Mouse (Mus musculus): ENCODE results near the gene Magohb. TPM values are rescaled to one million over a fixed set of nuclear protein-coding genes. Genes with fewer than 3 reads are reported as not detected.

Gene Magohb
- 13.6 TPM for polyA plus RNA-seq (2014; fragmentation: Illumina TruSeq; extraction: RNeasy Lipid Tissue Mini Kit (QIAGEN cat#74804); ENCODE audit: insufficient read depth, low read depth, low replicate concordance)

GRCm38 (mm10) chr6:131292991-131293788, at the start of gene Magohb:
Gene Magohb, minus strand, starts transcription at chr6:131293244.

DNA sequence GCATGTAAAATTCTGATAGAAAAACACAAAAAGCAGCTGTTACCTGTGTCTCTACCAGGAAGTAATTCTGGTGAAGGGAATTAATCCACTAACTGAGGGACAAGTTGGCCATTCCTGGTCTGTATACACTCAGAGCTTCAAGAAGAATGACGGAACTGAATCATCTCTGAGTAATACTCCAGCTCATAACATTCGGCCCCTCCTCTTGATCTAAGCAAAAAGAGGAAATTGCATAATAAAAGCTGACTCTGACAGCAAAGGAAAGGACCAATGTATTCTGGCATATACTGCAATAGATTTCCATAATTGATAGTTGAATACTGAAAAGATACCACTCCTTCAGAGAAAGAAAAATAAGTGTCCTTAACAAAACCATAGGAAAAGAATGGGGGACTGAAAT, 45.8 kb downstream of the Magohb start, which contains the start of gene Klra2:
Gene Klra2 (minus strand): TSS at position 157 of the 400 bp plus-strand sequence.

Other genes with a start within 250 kb of the Magohb start
- 7.7 TPM for gene Klra2, start 45.9 kb downstream of the Magohb start, polyA plus RNA-seq (2014; fragmentation: Illumina TruSeq; extraction: RNeasy Lipid Tissue Mini Kit (QIAGEN cat#74804); ENCODE audit: insufficient read depth, low read depth, low replicate concordance)
- gene Styk1, start 60.4 kb upstream of the Magohb start, polyA plus RNA-seq (2014; fragmentation: Illumina TruSeq; extraction: RNeasy Lipid Tissue Mini Kit (QIAGEN cat#74804); ENCODE audit: insufficient read depth, low read depth, low replicate concordance) = 0.49 TPM
- gene Ybx3, start 95.2 kb upstream of the Magohb start, polyA plus RNA-seq (2014; fragmentation: Illumina TruSeq; extraction: RNeasy Lipid Tissue Mini Kit (QIAGEN cat#74804); ENCODE audit: insufficient read depth, low read depth, low replicate concordance) = 89.4 TPM
- gene 5430401F13Rik, start 193.2 kb upstream of the Magohb start, polyA plus RNA-seq (2014; fragmentation: Illumina TruSeq; extraction: RNeasy Lipid Tissue Mini Kit (QIAGEN cat#74804); ENCODE audit: insufficient read depth, low read depth, low replicate concordance) = not detected
- gene Gm6619, start 193.2 kb upstream of the Magohb start, polyA plus RNA-seq (2014; fragmentation: Illumina TruSeq; extraction: RNeasy Lipid Tissue Mini Kit (QIAGEN cat#74804); ENCODE audit: insufficient read depth, low read depth, low replicate concordance) = not detected